Mouse (Mus musculus): ENCODE results near the gene Slc35f4.

- no peak for TF ChIP-seq GATA1 (IDR thresholded peaks at IDR 0.05; ENCODE audit: low read length)
- no peak for TF ChIP-seq TAL1 (IDR thresholded peaks at IDR 0.05; ENCODE audit: low read length)
Measured at GRCm38 (mm10) chr14:49454283-49454914, 71.4 kb downstream of the Slc35f4 start.
